Comparison of ENCODE assay signal across 28 mouse cellular contexts in genomic region chr13:81020811-81021210, GRCm38 (mm10).
"Had no signal": no experiment of that assay in that cellular context is flagged by ENCODE, and none has a peak within 500 bp of the region (broad histone marks: within the 10 kb centered on the region; RNA-seq: fewer than 3 reads in every experiment).

No protein-coding gene starts in this region.

- H3K4me3 ChIP-seq: embryonic facial prominence, embryonic 10.5 days; embryonic facial prominence, embryonic 12.5 days; embryonic facial prominence, embryonic 13.5 days; embryonic facial prominence, embryonic 15.5 days; erythroblast, embryonic 14.5 days; forebrain, embryonic 10.5 days; forebrain, embryonic 12.5 days; forebrain, embryonic 13.5 days; forebrain, embryonic 15.5 days; gastrocnemius, adult 2 months had no signal

- H3K27me3 ChIP-seq: embryonic facial prominence, embryonic 12.5 days; embryonic facial prominence, embryonic 13.5 days; embryonic facial prominence, embryonic 15.5 days; forebrain, embryonic 12.5 days; forebrain, embryonic 13.5 days; forebrain, embryonic 15.5 days had no signal

- H3K9me3 ChIP-seq: embryonic facial prominence, embryonic 10.5 days; embryonic facial prominence, embryonic 12.5 days; embryonic facial prominence, embryonic 13.5 days; embryonic facial prominence, embryonic 15.5 days; forebrain, embryonic 10.5 days; forebrain, embryonic 12.5 days; forebrain, embryonic 13.5 days; forebrain, embryonic 15.5 days had no signal

- H3K36me3 ChIP-seq: embryonic facial prominence, embryonic 10.5 days; embryonic facial prominence, embryonic 12.5 days; embryonic facial prominence, embryonic 13.5 days; embryonic facial prominence, embryonic 15.5 days; forebrain, embryonic 10.5 days; forebrain, embryonic 12.5 days; forebrain, embryonic 15.5 days had no signal

- H3K27ac ChIP-seq: embryonic facial prominence, embryonic 10.5 days; embryonic facial prominence, embryonic 12.5 days; embryonic facial prominence, embryonic 13.5 days; embryonic facial prominence, embryonic 15.5 days; forebrain, embryonic 10.5 days; forebrain, embryonic 12.5 days; forebrain, embryonic 13.5 days; forebrain, embryonic 15.5 days; gastrocnemius, adult 2 months had no signal

- ATAC-seq: forebrain, embryonic 13.5 days; forebrain, embryonic 14.5 days; forebrain, embryonic 15.5 days; forebrain, embryonic 16.5 days; forebrain, postnatal 0 days had no signal

- H3K4me2 ChIP-seq: embryonic facial prominence, embryonic 12.5 days; embryonic facial prominence, embryonic 13.5 days; embryonic facial prominence, embryonic 15.5 days; forebrain, embryonic 12.5 days; forebrain, embryonic 13.5 days; forebrain, embryonic 15.5 days had no signal

- DNase-seq: cerebellum, adult 18-20 months; cerebellum, adult 2 months; cerebellum, adult 8-10 months; cerebellum, adult 9-10 months; cerebellum, adult 9-11 months; cerebellum, postnatal 10 days; cerebellum, postnatal 14 days; cerebellum, postnatal 25 days; cerebellum, postnatal 36 days; embryo, embryonic 11 days; forebrain, postnatal 0 days; gastrocnemius, adult 2 months; gastrocnemius, postnatal 10 days; gastrocnemius, postnatal 14 days; gastrocnemius, postnatal 25 days; gastrocnemius, postnatal 36 days; heart, adult 11 months had no signal

- H3K4me1 ChIP-seq: embryonic facial prominence, embryonic 10.5 days; embryonic facial prominence, embryonic 12.5 days; embryonic facial prominence, embryonic 13.5 days; embryonic facial prominence, embryonic 15.5 days; forebrain, embryonic 10.5 days; forebrain, embryonic 12.5 days; forebrain, embryonic 13.5 days; forebrain, embryonic 15.5 days had no signal

- H3K9ac ChIP-seq: embryonic facial prominence, embryonic 12.5 days; embryonic facial prominence, embryonic 13.5 days; embryonic facial prominence, embryonic 15.5 days; forebrain, embryonic 12.5 days; forebrain, embryonic 13.5 days; forebrain, embryonic 15.5 days; forebrain, postnatal 0 days had no signal
